Mouse (Mus musculus) CD4-positive, CD25-positive, alpha-beta regulatory T cell, adult 9 weeks (primary cell): Measurements from ENCODE around the gene Rsph6a. TPM values are rescaled to one million over a fixed set of nuclear protein-coding genes. Genes with fewer than 3 reads are reported as not detected.

ENCODE experiments used
- polyA plus RNA-seq: library from polyadenylated mRNA; unstranded; fragments of 100-300 nt; shearing (Covaris generic); gene quantifications from one replicate; pipeline ENCODE4 v1.2.1, GENCODE M21; 2017

Gene Rsph6a
- not detected for polyA plus RNA-seq

DNA sequence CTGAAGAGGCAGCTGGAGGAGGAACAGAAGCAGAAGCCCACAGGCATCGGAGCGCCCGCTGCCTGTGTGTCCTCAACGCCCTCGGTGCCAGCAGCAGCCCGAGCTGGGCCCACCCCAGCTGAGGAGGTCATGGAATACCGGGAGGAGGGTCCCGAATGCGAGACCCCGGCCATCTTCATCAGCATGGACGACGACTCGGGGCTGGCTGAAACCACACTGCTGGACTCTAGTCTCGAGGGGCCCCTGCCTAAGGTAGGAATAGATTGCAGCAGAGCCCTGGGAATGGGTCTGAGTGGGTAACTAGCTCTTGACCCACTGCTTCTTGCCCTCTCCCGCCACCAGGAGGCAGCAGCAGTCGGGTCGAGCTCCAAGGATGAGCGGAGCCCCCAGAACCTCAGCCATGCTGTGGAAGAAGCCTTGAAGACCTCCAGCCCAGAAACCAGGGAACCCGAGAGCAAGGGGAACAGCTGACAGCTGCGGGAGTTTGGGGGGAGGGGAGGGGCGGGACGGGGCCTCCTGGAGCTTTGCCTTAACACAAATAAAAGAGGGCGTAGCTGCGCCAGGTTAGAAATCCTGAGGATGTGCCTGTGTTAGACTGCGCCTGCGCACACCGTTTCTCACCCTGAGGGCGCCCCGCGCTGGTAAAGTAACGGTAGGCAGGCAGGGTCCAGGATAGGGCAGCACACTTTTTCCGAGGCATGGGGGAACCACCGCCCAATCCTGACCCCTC is at the start of gene Rsph6a:
Rsph6a (plus strand) TSS at position 644 of the 730 bp plus-strand sequence.

DNA sequence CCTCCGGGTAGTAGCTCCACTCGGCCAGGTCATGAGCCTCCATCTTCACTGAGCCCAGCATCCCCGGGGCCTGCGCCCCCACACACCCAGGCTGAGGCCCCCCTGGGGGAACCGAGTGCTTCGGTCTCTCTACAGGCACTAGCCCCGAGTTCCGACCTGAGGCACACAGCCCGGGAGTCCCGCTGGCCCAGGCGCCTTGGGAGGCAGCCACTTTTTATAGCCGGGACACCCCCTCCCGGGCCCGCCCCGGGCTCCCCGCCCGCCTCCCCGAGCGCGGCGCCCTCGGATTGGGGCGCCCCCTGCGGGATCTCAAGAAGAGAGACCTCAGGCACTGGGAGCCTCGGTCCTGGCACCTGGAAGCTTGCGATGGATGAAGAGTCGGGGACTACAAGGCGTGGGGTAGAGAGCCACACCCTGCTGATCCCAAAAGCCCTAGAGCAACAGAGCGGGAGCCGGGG is 31.1 kb upstream of the Rsph6a start, which contains the start of gene Foxa3:
Foxa3 (minus strand) TSS at position 182 of the 458 bp plus-strand sequence.

DNA sequence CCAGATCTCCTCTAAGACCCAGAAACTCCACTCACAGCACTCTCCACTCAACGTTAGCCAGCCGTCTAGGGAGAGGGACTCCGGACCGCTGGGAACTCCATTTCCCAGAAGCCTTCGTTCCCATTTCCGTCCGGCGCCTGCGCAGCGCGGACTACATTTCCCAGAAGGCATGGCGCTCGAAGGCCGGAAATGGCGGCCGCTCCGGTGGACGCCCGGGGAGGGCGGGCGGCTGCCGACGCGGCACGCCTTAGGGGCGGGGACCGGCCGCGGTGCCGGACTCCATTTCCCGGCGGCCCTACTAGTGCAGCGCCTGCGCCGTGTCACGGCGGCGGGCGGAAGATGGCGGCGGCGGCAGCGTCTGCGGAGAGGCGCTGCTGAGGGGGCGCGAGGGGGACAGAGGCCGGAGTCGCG is 30.4 kb upstream of the Rsph6a start, which contains the start of gene Sympk:
Sympk (plus strand) TSS at position 282 of the 411 bp plus-strand sequence.

DNA sequence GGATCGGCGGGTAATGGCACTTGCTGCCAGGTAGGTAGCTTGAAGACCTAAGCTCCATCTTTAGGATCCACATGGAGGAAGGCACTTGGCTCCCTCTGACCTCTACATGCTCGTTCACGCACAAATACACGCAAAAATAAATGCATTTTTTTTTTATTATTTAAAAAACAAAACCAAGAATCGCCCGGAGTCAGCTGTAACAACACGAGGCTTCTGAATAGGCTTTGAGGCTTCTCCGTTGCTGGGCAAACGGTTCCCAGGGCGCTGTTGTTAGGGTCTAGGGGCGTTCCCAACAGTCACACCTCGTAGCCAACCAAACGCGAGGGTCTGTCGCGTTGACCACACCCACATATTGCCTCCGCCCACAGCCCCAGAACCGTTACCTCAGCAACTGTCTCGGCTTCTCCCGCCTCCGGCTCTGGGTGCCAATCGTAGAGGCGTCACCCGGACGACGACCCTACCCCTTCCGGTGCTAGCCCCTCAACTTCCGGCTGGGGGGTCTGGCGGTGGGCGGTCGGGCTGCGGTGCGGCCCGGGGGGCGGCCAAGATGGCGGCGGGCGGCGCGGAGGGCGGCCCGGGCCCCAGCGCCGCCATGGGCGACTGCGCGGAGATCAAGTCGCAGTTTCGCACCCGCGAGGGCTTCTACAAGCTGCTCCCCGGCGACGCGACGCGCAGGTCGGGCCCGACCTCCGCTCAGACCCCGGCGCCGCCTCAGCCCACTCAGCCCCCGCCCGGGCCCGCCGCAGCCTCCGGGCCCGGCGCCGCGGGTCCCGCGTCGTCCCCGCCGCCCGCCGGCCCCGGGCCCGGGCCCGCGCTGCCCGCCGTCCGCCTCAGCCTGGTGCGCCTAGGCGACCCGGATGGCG is 21.5 kb downstream of the Rsph6a start, which contains the start of gene Dmwd:
Dmwd (plus strand) TSS at position 505 of the 863 bp plus-strand sequence.

DNA sequence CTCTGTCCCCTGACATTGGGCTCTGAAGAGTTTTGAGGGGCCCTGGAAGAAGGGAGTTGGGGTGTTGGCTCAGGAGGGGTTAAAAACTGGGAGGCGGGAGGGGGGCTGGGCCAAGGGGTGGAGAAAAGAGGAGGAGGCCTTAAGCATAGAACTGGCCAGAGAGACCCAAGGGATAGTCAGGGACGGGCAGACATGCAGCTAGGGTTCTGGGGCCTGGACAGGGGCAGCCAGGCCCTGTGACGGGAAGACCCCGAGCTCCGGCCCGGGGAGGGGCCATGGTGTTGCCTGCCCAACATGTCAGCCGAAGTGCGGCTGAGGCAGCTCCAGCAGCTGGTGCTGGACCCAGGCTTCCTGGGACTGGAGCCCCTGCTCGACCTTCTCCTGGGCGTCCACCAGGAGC is 29.2 kb downstream of the Rsph6a start, which contains the start of gene Dmpk:
Dmpk (plus strand) TSS at position 149 of the 400 bp plus-strand sequence.

DNA sequence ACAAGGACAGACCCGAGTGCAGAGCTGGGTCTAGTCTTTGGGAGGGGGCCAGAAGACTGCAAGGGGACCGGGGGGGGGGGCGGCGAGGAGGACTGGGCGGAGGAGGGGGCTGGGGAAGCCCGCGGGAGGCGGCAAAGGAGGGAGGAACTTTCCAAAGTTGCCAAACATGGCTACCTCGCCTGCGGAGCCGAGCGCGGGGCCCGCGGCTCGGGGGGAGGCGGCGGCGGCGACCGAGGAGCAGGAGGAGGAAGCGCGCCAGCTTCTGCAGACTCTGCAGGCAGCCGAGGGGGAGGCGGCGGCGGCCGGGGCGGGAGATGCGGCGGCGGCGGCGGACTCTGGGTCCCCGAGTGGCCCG is 40.0 kb downstream of the Rsph6a start, which contains the start of gene Six5:
Six5 (plus strand) TSS at position 124 of the 355 bp plus-strand sequence.

DNA sequence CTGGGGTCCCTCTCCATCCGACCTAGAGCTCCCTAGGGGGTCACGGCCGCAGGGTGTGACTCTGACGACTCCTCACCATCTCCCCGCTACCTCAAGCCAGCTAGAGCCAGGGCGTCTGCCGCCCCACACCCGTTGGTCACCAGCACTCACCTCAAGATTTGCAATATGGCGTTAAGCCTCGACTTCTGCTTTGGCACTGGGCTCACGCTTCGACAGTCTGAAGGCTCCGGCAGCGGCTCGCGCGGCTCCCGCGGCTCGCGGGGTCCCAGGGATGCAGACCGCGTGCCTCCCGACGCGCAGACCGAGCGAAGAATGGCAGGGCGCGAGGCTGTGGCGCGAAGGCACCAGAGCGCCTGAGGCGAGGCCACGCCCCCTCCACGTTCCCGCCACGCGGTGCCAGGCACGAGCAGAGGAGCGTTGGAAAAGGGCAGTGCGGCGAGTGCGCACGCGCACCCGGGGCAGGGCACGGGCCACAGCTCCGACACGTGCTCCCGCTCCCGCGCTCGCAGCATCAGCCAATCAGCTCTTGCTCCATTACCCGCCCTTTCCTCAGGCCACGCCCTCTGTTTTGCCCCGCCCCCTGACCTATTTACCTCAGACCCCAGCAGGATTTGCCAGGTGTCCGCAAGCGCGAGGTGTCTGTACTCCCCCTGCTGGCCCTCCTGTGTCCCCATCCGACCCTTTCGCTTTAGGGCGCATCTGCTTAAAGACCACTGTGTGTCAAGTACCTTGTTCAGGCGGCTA is 63.7 kb downstream of the Rsph6a start, which contains the start of gene Gm4969:
Gm4969 (minus strand) TSS at position 341 of the 744 bp plus-strand sequence.

DNA sequence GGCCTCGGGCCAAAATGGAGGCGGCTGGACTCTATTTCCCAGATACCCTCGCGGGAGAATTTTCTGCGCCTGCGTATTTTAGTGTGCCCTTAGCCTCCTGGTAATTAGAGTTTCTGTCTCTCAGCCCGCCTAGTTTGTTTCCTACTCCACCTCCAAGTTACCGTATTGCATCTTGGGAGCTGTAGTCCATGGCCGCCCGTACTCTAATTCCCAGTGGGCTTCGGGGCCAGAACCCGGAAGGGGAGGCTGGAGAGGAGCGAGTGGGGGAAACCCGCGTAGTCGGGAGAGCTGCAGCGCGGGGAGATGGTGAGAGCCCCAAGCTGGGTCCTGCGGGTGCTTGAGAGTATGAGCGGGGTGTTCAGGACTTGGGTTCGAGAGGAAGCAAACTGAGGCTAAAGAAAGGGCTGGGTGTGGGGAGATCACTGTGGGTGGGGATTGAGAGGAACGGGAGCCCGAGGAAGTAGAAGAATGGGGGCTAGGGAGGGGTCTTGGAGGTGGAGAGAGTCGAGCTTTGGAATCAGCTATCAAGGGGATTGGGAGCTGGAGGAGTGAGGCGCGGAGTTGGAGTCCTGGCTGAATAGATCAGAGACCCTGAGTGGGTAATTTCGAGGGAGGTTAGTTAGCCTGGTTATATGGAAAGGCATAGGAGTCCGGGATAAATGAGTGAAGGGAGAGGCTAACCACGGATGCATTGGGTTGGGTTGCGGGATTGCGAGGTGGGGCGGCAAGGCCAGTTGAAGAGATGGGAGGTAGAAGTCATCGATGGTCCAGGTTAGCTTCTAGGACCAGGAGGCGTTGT is 65.3 kb downstream of the Rsph6a start, which contains the start of gene Fbxo46:
Fbxo46 (plus strand) TSS at position 229 of the 799 bp plus-strand sequence.

Other genes starting within 250 kb of the Rsph6a start
- gene Psg17, start 233.1 kb upstream of the Rsph6a start, polyA plus RNA-seq: not detected
- not detected for gene Mill2, start 214.7 kb upstream of the Rsph6a start, polyA plus RNA-seq
- gene Pglyrp1, start 183.4 kb upstream of the Rsph6a start, polyA plus RNA-seq: 189 TPM
- gene Ccdc61, start 144.3 kb upstream of the Rsph6a start, polyA plus RNA-seq: 20.1 TPM
- 0.06 TPM for gene Nova2, start 128.8 kb upstream of the Rsph6a start, polyA plus RNA-seq
- gene Nanos2, start 67.3 kb upstream of the Rsph6a start, polyA plus RNA-seq: not detected
- gene Mypop, start 63.4 kb upstream of the Rsph6a start, polyA plus RNA-seq: 3.5 TPM
- gene Irf2bp1, start 50.6 kb upstream of the Rsph6a start, polyA plus RNA-seq: 3.1 TPM
- gene Foxa3, start 31.2 kb upstream of the Rsph6a start, polyA plus RNA-seq: not detected
- 19.0 TPM for gene Sympk, start 30.3 kb upstream of the Rsph6a start, polyA plus RNA-seq
- gene Dmwd, start 21.5 kb downstream of the Rsph6a start, polyA plus RNA-seq: not detected
- 0.42 TPM for gene Dmpk, start 29.2 kb downstream of the Rsph6a start, polyA plus RNA-seq
- 0.15 TPM for gene Six5, start 39.9 kb downstream of the Rsph6a start, polyA plus RNA-seq
- not detected for gene Gm4969, start 63.7 kb downstream of the Rsph6a start, polyA plus RNA-seq
- 28.3 TPM for gene Fbxo46, start 65.2 kb downstream of the Rsph6a start, polyA plus RNA-seq
- 17.4 TPM for gene Qpctl, start 94.6 kb downstream of the Rsph6a start, polyA plus RNA-seq
- 54.7 TPM for gene Snrpd2, start 95.0 kb downstream of the Rsph6a start, polyA plus RNA-seq
- not detected for gene Gipr, start 111.4 kb downstream of the Rsph6a start, polyA plus RNA-seq
- gene Eml2, start 121.7 kb downstream of the Rsph6a start, polyA plus RNA-seq: 33.3 TPM
- gene Gpr4, start 157.8 kb downstream of the Rsph6a start, polyA plus RNA-seq: 0.31 TPM
- gene Opa3, start 173.6 kb downstream of the Rsph6a start, polyA plus RNA-seq: 25.6 TPM
- gene Vasp, start 217.1 kb downstream of the Rsph6a start, polyA plus RNA-seq: 301 TPM
- gene Ppm1n, start 225.4 kb downstream of the Rsph6a start, polyA plus RNA-seq: 1.3 TPM
- gene Rtn2, start 227.9 kb downstream of the Rsph6a start, polyA plus RNA-seq: not detected